Mouse (Mus musculus): ENCODE measurements around the gene Lfng. TPM values are rescaled to one million over a fixed set of nuclear protein-coding genes. Genes with fewer than 3 reads are reported as not detected.

The Lfng gene
- polyA plus RNA-seq, 1 experiment: not detected

DNA sequence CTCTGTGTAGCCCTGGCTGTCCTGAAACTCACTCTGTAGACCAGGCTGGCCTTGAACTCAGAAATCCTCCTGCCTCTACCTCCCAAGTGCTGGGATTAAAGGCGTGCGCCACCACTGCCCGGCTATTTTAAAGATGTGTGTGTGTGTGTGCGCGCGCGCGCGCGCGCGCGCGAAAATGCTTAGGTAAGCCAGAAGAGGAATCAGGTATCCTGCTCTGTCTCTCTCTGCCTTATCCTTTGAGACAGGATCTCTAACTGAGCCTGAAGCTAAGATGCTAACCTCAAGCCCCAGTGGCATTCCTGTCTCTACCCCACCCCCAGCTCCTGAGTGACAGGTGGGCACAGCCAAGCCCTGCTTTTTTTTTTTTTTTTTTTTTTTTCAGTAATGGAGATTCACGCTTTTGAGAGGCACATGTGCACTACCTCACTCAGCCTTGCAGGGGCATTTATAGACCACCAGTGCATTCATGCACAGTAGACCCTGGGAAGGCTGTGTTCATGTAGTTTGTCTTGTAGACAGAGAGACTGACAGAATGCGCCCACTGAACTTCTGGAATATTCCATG lies 38.0 kb upstream of the Lfng start:
- 92% methylated on average over 16 of the region's 16 CpGs for WGBS
- no peak overlapping the region for H3K4me3 ChIP-seq (ENCODE audit: insufficient read depth, low read depth, low read length)

DNA sequence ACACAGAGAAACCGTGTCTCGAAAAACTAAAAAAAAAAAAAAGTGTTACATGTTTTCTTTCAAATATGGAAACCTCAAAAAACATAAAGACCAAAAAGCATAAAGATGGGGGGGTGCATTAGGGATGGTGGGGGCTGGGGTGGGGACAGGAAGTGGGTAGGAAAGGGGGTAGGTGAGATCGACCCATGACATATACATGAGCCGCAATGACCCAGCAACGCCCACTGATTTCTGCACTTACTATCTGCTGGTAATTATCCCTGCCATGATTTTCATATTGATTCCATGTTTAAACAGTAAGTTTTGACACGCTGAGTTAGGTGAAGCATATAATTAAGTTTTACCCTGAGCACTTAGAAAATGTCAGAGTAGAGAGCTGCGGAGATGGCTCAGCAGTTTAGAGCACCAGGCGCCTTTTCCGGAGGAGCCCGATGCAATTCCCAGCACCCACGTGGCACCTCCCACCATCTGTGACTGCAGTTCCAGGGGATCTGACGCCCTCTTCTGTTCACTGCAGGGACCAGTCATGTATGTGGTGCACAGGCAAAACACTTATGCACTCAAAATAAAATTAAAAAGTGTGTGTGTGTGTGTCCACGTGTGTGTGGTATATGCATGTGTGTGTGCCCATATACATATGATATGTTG lies 36.8 kb upstream of the Lfng start:
- 42% methylated on average over 13 of the region's 13 CpGs for WGBS

More for the DNA sequence above, 38.0 kb upstream of the Lfng start:
- Histone ChIP-seq H3K27ac (ENCODE audit: insufficient read depth, low read depth, low read length) (no peak overlapping the region), H3K4me1 (ENCODE audit: control insufficient read depth, insufficient read depth, low read length) (peaks cover 28% of the 10 kb centered on the region)
- TF ChIP-seq CTCF (IDR thresholded peaks at IDR 0.05; ENCODE audit: insufficient read depth, low read depth, low read length) (no peak), POLR2A (IDR thresholded peaks at IDR 0.05; ENCODE audit: insufficient read depth, low read depth, low read length) (no peak)

DNA sequence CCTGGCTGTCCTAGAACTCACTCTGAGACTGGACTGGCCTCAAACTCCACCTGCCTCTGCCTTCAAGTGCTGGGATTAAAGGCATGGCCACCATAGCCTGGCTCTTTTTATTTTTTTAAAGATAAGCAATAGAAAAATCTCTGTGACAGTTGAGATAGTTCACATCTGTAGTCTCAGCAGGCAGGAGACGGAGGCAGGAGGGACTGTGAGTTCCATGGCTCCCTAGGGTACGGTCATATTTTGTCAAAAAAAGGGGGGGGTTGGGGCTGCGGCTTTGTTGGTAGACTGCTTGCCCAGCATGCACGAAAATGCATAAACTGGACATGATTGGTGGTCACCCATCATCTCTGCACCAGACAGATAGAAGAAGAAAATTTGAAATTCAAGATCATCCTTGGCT lies 35.9 kb upstream of the Lfng start:
- TF ChIP-seq POLR2A (IDR thresholded peaks at IDR 0.05; ENCODE audit: insufficient read depth, low read depth, low read length) (no peak), CTCF (IDR thresholded peaks at IDR 0.05; ENCODE audit: insufficient read depth, low read depth, low read length) (no peak)
- Histone ChIP-seq H3K4me1 (ENCODE audit: control insufficient read depth, insufficient read depth, low read length) (peaks cover 20% of the 10 kb centered on the region), H3K4me3 (ENCODE audit: insufficient read depth, low read depth, low read length) (no peak overlapping the region), H3K27ac (ENCODE audit: insufficient read depth, low read depth, low read length) (no peak overlapping the region)
- 85% methylated on average over 4 of the region's 4 CpGs for WGBS

More for the DNA sequence above, 36.8 kb upstream of the Lfng start:
- Histone ChIP-seq H3K4me1 (ENCODE audit: control insufficient read depth, insufficient read depth, low read length) (peaks cover 28% of the 10 kb centered on the region), H3K27ac (ENCODE audit: insufficient read depth, low read depth, low read length) (no peak overlapping the region), H3K4me3 (ENCODE audit: insufficient read depth, low read depth, low read length) (no peak overlapping the region)
- TF ChIP-seq POLR2A (IDR thresholded peaks at IDR 0.05; ENCODE audit: insufficient read depth, low read depth, low read length) (no peak), CTCF (IDR thresholded peaks at IDR 0.05; ENCODE audit: insufficient read depth, low read depth, low read length) (0 out of 2 replicates have a peak, but pooled peaks have one; percentile 12)

DNA sequence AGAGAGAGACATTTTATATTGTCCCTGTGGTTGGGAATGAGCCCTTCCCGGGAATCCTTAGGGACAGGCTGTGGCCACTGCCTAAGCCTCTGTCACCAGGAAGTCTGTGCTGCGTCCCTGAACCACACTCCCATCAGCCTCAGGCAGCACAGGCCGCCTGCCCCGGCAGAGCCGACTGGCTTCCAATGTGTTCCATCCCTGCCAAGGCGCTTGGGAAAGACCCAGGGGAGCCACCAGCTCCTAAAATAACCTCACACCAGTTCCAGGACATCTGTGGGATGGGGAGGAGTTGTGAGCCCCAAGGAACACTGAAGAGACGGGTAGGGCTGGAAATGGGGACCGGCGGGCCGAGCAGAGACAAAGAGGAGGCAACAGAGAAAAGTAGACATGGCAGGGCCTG lies 35.4 kb upstream of the Lfng start:
- 45% methylated on average over 10 of the region's 10 CpGs for WGBS
- TF ChIP-seq CTCF (IDR thresholded peaks at IDR 0.05; ENCODE audit: insufficient read depth, low read depth, low read length) (no peak), POLR2A (IDR thresholded peaks at IDR 0.05; ENCODE audit: insufficient read depth, low read depth, low read length) (no peak)
- Histone ChIP-seq H3K4me3 (ENCODE audit: insufficient read depth, low read depth, low read length) (no peak overlapping the region), H3K27ac (ENCODE audit: insufficient read depth, low read depth, low read length) (no peak overlapping the region), H3K4me1 (ENCODE audit: control insufficient read depth, insufficient read depth, low read length) (peaks cover 19% of the 10 kb centered on the region)

DNA sequence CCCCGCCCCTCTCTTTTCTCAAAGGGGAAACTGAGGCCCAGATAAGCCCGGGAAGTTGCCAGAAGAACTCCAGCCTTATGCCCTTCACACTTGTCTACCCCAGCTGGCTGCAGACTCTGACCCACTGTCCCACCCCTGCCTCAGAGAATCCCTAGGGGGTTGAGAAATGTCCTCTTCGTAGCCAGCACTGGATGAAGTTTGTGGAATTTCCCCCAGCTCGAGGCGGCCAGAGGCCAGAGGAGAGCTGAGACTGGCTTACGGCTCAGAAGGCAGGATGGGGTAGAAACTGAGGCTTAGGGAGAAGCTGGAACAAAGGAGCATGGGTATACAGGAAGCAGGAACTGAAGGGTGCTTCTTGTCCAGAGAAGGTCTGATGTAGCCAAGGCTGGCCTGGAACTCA lies 34.5 kb upstream of the Lfng start:
- Histone ChIP-seq H3K27ac (ENCODE audit: insufficient read depth, low read depth, low read length) (no peak overlapping the region), H3K4me1 (ENCODE audit: control insufficient read depth, insufficient read depth, low read length) (peaks cover 13% of the 10 kb centered on the region), H3K4me3 (ENCODE audit: insufficient read depth, low read depth, low read length) (no peak overlapping the region)
- no peak for TF ChIP-seq CTCF (IDR thresholded peaks at IDR 0.05; ENCODE audit: insufficient read depth, low read depth, low read length)
- no peak for TF ChIP-seq POLR2A (IDR thresholded peaks at IDR 0.05; ENCODE audit: insufficient read depth, low read depth, low read length)
- 90% methylated on average over 6 of the region's 6 CpGs for WGBS

DNA sequence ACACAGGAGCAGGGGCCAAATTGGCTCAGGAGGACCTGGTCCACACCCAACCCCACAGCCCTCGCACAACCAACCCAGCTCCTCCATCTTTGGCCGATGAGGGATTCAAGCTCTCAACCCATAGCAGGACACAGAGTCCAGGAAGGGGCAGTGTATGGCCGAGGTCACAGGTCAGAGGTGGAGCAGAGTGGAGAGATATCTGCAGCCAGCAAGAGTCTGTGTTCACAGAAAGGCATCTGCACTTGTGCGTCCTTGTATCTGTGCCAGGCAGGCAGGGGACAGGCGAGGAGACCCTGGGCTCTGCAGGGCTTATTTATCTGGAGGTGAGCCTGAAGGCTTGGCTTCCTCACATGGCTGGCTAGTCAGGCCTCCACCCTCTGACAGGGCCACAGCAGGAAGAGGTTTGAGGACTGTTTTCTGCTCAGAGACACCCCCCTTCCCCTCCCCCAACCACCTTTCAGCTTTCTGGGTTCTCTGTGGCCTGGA lies 31.7 kb upstream of the Lfng start:
- H3K4me1 ChIP-seq (ENCODE audit: control insufficient read depth, insufficient read depth, low read length): peaks cover 13% of the 10 kb centered on the region
- no peak overlapping the region for H3K4me3 ChIP-seq (ENCODE audit: insufficient read depth, low read depth, low read length)
- WGBS: 87% methylated on average over 5 of the region's 5 CpGs
- no peak overlapping the region for H3K27ac ChIP-seq (ENCODE audit: insufficient read depth, low read depth, low read length)
- TF ChIP-seq POLR2A (IDR thresholded peaks at IDR 0.05; ENCODE audit: insufficient read depth, low read depth, low read length): no peak
- TF ChIP-seq CTCF (IDR thresholded peaks at IDR 0.05; ENCODE audit: insufficient read depth, low read depth, low read length): no peak

DNA sequence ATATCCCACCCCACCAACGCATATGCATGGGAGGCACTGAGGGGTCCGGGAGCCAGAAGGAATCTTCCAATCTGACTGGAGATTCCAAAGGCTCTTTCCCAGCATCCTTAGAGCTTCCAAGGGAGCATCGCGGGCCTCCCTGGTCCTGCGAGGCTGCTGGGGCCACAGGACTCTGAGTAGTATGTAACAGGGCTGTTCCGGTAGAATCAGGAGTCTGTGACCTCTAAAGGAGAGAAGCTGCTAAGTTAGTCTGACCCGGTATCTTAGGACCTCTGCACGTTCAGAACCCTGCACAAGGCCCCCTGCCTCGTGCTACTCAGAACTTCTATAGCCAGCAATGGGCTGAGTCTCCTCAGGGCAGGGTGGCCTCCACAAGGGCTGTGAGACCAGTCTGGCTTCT lies 27.9 kb upstream of the Lfng start:
- no peak overlapping the region for H3K27ac ChIP-seq (ENCODE audit: insufficient read depth, low read depth, low read length)
- no peak overlapping the region for H3K4me3 ChIP-seq (ENCODE audit: insufficient read depth, low read depth, low read length)
- H3K4me1 ChIP-seq (ENCODE audit: control insufficient read depth, insufficient read depth, low read length): peaks cover 9% of the 10 kb centered on the region; the same call in 1 of the 2 replicates
- no peak for TF ChIP-seq POLR2A (IDR thresholded peaks at IDR 0.05; ENCODE audit: insufficient read depth, low read depth, low read length)
- TF ChIP-seq CTCF (IDR thresholded peaks at IDR 0.05; ENCODE audit: insufficient read depth, low read depth, low read length): no peak
- WGBS: 69% methylated on average over 9 of the region's 9 CpGs

DNA sequence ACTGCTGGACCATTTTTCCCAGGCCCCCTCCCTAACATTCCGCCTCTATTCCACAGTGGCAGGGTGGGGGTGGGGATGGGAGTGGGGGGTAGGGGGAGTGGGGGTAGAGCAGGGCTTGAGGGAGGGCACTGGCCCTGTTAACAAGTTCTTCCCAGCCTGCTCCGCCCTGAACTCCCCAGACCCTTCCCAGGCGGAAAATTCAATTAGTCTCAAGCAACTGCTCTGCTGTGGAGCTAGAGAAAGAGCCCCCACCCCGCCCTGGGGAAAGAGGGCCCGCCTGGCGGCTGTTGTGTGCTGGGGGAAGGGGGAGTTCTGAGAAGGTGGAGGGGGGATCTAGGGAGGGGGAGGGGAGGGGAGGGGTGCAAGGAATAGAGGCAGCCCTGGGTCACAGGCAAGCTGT lies 27.3 kb upstream of the Lfng start:
- H3K4me1 ChIP-seq (ENCODE audit: control insufficient read depth, insufficient read depth, low read length): peaks cover 9% of the 10 kb centered on the region; the same call in 1 of the 2 replicates

DNA sequence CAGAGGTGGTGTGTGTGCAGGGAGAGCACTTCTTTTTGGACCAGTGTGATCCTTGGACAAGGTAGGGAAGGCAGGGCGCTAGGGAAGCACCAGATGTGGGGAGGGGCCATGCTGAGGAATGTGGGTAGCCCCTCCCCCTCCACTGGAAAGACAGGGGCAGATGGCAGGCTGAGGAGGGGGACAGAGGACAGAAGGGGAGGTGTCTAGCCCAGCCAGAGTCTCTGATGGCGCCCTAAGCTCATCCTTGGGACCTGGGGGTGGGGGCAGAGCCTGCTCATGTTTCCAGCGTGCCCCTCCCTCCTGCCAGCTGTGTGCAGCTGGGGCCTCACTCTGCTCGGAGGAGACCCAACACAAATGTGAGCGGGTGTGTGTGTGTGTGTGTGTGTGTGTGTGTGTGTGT lies 25.6 kb upstream of the Lfng start:
- no peak overlapping the region for H3K4me3 ChIP-seq (ENCODE audit: insufficient read depth, low read depth, low read length)
- TF ChIP-seq POLR2A (IDR thresholded peaks at IDR 0.05; ENCODE audit: insufficient read depth, low read depth, low read length) (no peak), CTCF (IDR thresholded peaks at IDR 0.05; ENCODE audit: insufficient read depth, low read depth, low read length) (no peak)
- H3K4me1 ChIP-seq (ENCODE audit: control insufficient read depth, insufficient read depth, low read length): peaks cover 9% of the 10 kb centered on the region; the same call in 1 of the 2 replicates
- 59% methylated on average over 5 of the region's 5 CpGs for WGBS
- H3K27ac ChIP-seq (ENCODE audit: insufficient read depth, low read depth, low read length): no peak overlapping the region

More for the DNA sequence above, 27.3 kb upstream of the Lfng start:
- 45% methylated on average over 6 of the region's 6 CpGs for whole genome bisulfite sequencing
- TF ChIP-seq POLR2A (IDR thresholded peaks at IDR 0.05; ENCODE audit: insufficient read depth, low read depth, low read length) (no peak), CTCF (IDR thresholded peaks at IDR 0.05; ENCODE audit: insufficient read depth, low read depth, low read length) (no peak)
- no peak overlapping the region for H3K4me3 ChIP-seq (ENCODE audit: insufficient read depth, low read depth, low read length)
- no peak overlapping the region for H3K27ac ChIP-seq (ENCODE audit: insufficient read depth, low read depth, low read length)
